Mouse (Mus musculus) liver, postnatal 0 days (tissue): ENCODE measurements around the gene Pde6g.

ENCODE experiments used
- CTCF ChIP-seq: sonication (generic); IDR thresholded peaks from 2 replicates; pipeline ENCODE4 v1.5.1; 2016; ENCODE audit warnings: antibody characterized with exemption, low read depth
- EP300 ChIP-seq: IDR thresholded peaks from 2 replicates; pipeline ENCODE4 v1.6.1; 2016; ENCODE audit warnings: antibody characterized with exemption, low read depth, mild to moderate bottlenecking

GRCm38 (mm10) chr11:120500357-120500756 is 47.1 kb upstream of the Pde6g start:
- TF ChIP-seq CTCF (no peak), EP300 (no peak)
